Mouse (Mus musculus) E14TG2a.4 (cell line): ENCODE results near the gene Kif1c.

Source experiments
- CTCF ChIP-seq: conservative IDR thresholded peaks from 2 replicates; pipeline ENCODE4 v1.5.1; 2014; ENCODE audit warnings: low read length
- POU5F1 ChIP-seq: IDR thresholded peaks from 2 replicates; pipeline ENCODE4 v1.6.1; 2014; ENCODE audit warnings: low read length, borderline replicate concordance

DNA sequence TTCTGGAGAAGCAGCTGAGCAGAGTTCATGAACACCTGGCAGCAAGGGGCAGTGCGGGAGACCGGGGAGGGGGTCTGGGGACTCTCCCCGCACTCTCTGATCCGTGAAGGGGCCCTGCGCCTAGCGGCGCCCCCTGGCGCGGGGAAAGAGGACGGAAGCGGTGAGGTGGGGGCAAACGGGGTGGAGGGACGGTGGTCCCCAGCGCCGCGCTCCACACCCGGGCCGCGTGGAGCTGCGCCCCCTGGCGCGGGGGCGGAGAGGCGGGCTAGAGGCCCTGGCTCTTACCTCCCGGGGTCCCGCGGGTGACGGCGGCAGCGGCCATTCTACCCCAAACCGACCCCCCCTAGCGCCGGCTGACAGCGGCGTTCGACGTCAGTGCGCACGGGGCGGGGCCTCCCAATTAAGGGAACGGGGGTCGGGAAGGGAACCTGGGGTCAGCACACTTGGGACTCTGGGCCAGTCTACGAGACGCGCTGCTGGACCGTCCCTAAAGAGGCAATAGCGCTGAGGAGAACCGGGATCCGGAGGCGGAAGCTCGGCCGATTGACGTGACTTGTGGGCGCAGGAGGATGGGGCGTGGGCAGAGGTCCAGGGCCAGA is 12.6 kb upstream of the Kif1c start, which contains the start of gene Camta2:
- TF ChIP-seq CTCF (no peak), POU5F1 (no peak)
